Mouse (Mus musculus) myocyte (in vitro differentiated cells): ENCODE results near the gene Taf10.

Experiments used
- CEBPB ChIP-seq: IDR thresholded peaks from 2 replicates; pipeline ENCODE4 v1.6.1; 2011; ENCODE audit warnings: mild to moderate bottlenecking, moderate library complexity; ENCODE audit not compliant: poor library complexity, insufficient read depth, severe bottlenecking
- E2F4 ChIP-seq: IDR thresholded peaks from one replicate; pipeline ENCODE4 v1.6.1; 2011; ENCODE audit warnings: mild to moderate bottlenecking, control low read depth, moderate library complexity; ENCODE audit not compliant: insufficient read depth
- MAX ChIP-seq: IDR thresholded peaks from one replicate; pipeline ENCODE4 v1.6.1; 2011; ENCODE audit warnings: low read depth, mild to moderate bottlenecking, control low read depth
- MYOD1 ChIP-seq, 3 experiments: IDR thresholded peaks; one replicate each; pipeline ENCODE4 v1.6.1; 2011; ENCODE audit warnings: control low read depth in 2 of 3, low read depth in 2 of 3, mild to moderate bottlenecking in 2 of 3, moderate library complexity in 1 of 3; ENCODE audit not compliant: insufficient read length in 2 of 3, control insufficient read depth in 1 of 3
- POLR2A ChIP-seq: IDR thresholded peaks from one replicate; pipeline ENCODE4 v1.6.1; 2011; ENCODE audit warnings: low read depth, mild to moderate bottlenecking, control low read depth, moderate library complexity; ENCODE audit not compliant: insufficient read length
- POLR2AphosphoS2 ChIP-seq: IDR thresholded peaks from one replicate; pipeline ENCODE4 v1.6.1; 2011; ENCODE audit warnings: low read depth, control low read depth; ENCODE audit not compliant: insufficient read length
- SRF ChIP-seq: IDR thresholded peaks from one replicate; pipeline ENCODE4 v1.6.1; 2011; ENCODE audit warnings: low read depth; ENCODE audit not compliant: control insufficient read depth, insufficient read length
- TCF12 ChIP-seq: IDR thresholded peaks from one replicate; pipeline ENCODE4 v1.6.1; 2011; ENCODE audit warnings: mild to moderate bottlenecking, control low read depth; ENCODE audit not compliant: poor library complexity, insufficient read depth, severe bottlenecking
- USF1 ChIP-seq: IDR thresholded peaks from one replicate; pipeline ENCODE4 v1.6.1; 2011; ENCODE audit warnings: low read depth, mild to moderate bottlenecking, control low read depth, moderate library complexity

GRCm38 (mm10) chr7:105734826-105735225 lies 9.3 kb downstream of the Taf10 start:
- no peak for TF ChIP-seq CEBPB
- no peak for TF ChIP-seq TCF12
- no peak for TF ChIP-seq USF1
- TF ChIP-seq POLR2A, result no peak
- no peak for TF ChIP-seq MYOD1 (IDR thresholded peaks at IDR 0.05; ENCODE audit: control insufficient read depth in 1 of 3, insufficient read length in 2 of 3, low read depth in 2 of 3)
- no peak for TF ChIP-seq SRF
- no peak for TF ChIP-seq POLR2AphosphoS2
- TF ChIP-seq E2F4, result no peak
- TF ChIP-seq MAX, result no peak
